Comparison of ENCODE assay signal across 19 mouse cellular contexts in genomic region chr17:71491332-71491686, GRCm38 (mm10). TPM values are rescaled to one million over a fixed set of nuclear protein-coding genes. Genes with fewer than 3 reads are reported as not detected.
DNase-seq lines count a peak whose midpoint lies in the region; ATAC-seq and TF ChIP-seq lines count a peak whose summit lies in the region.
"Had no signal": no experiment of that assay in that cellular context is flagged by ENCODE, and none has a peak within 500 bp of the region (broad histone marks: within the 10 kb centered on the region; RNA-seq: fewer than 3 reads in every experiment).

No protein-coding gene starts in this region.

- no peak for TF ChIP-seq CTCF in kidney, adult 2 months (conservative IDR thresholded peaks at IDR 0.05; ENCODE audit: insufficient read depth, insufficient read length, low read depth, low read length)
- no peak for TF ChIP-seq CTCF in liver, postnatal 0 days (IDR thresholded peaks at IDR 0.05; ENCODE audit: low read depth)
- TF ChIP-seq CTCF in layer of hippocampus, adult 2 months (conservative IDR thresholded peaks at IDR 0.05) = no peak

- H3K9ac ChIP-seq in lung, embryonic 15.5 days = no peak overlapping the region
- no peak overlapping the region for H3K9ac ChIP-seq in intestine, embryonic 16.5 days (ENCODE audit: low read depth, low read length)
- H3K9ac ChIP-seq in liver, postnatal 0 days (replicated peaks) = no peak overlapping the region
- H3K9ac ChIP-seq: forebrain, embryonic 12.5 days; limb, embryonic 15.5 days had no signal

- no peaks in the 10 kb centered on the region for H3K27me3 ChIP-seq in kidney, adult 2 months (replicated peaks; ENCODE audit: control insufficient read depth, insufficient read depth, low read length)
- no peaks in the 10 kb centered on the region for H3K27me3 ChIP-seq in lung, embryonic 15.5 days
- no peaks in the 10 kb centered on the region for H3K27me3 ChIP-seq in intestine, embryonic 16.5 days (replicated peaks; ENCODE audit: control insufficient read depth, insufficient read depth, low read length)
- no peaks in the 10 kb centered on the region for H3K27me3 ChIP-seq in liver, postnatal 0 days (ENCODE audit: insufficient read depth, low read length)
- H3K27me3 ChIP-seq: CH12.LX; forebrain, embryonic 12.5 days; limb, embryonic 15.5 days; megakaryocyte, embryonic 14.5 days had no signal

- intact Hi-C loops in heart, postnatal 14 days (cut with DNase I) = no loop called here

- peaks cover 3% of the 10 kb centered on the region; the same call in 1 of the 2 replicates for H3K4me1 ChIP-seq in kidney, adult 2 months (ENCODE audit: control insufficient read depth, insufficient read depth, low read length)
- peaks cover 6% of the 10 kb centered on the region; the same call in 1 of the 2 replicates for H3K4me1 ChIP-seq in lung, embryonic 15.5 days
- no peaks in the 10 kb centered on the region for H3K4me1 ChIP-seq in intestine, embryonic 16.5 days (ENCODE audit: control insufficient read depth, insufficient read depth, low read length)
- H3K4me1 ChIP-seq in liver, postnatal 0 days (ENCODE audit: insufficient read depth) = peaks cover 12% of the 10 kb centered on the region
- H3K4me1 ChIP-seq: forebrain, embryonic 12.5 days had no signal

- peak; percentile 33 for DNase-seq in kidney, adult 2 months
- no peak for DNase-seq in kidney, postnatal 25 days
- no peak for DNase-seq in lung, postnatal 36 days
- no peak for DNase-seq in liver, postnatal 0 days
- DNase-seq in heart, postnatal 14 days = no peak
- no peak for DNase-seq in layer of hippocampus, adult 2 months (ENCODE audit: low spot score in 2 of 2)
- DNase-seq: adrenal gland, adult 2 months; cerebellum, adult 11-12 months; cerebellum, postnatal 25 days; layer of hippocampus, postnatal 36 days had no signal

- H3K4me3 ChIP-seq in kidney, adult 2 months (ENCODE audit: insufficient read depth, low read depth, low read length) = no peak overlapping the region
- no peak overlapping the region for H3K4me3 ChIP-seq in lung, embryonic 15.5 days
- no peak overlapping the region for H3K4me3 ChIP-seq in intestine, embryonic 16.5 days (ENCODE audit: low read length)
- no peak overlapping the region for H3K4me3 ChIP-seq in liver, postnatal 0 days (ENCODE audit: low read depth, low read length)
- no peak overlapping the region for H3K4me3 ChIP-seq in layer of hippocampus, adult 2 months
- H3K4me3 ChIP-seq: forebrain, embryonic 12.5 days; limb, embryonic 15.5 days; megakaryocyte, embryonic 14.5 days had no signal

- no peak for TF ChIP-seq EP300 in liver, postnatal 0 days (IDR thresholded peaks at IDR 0.05; ENCODE audit: low read depth)

- no peak overlapping the region for H3K4me2 ChIP-seq in lung, embryonic 15.5 days
- no peak overlapping the region; the same call in 1 of the 2 replicates for H3K4me2 ChIP-seq in intestine, embryonic 16.5 days (ENCODE audit: low read depth, low read length)
- H3K4me2 ChIP-seq in liver, postnatal 0 days (ENCODE audit: low read depth, low read length) = peak overlapping the region; percentile 45; the same call in 1 of the 2 replicates
- H3K4me2 ChIP-seq: forebrain, embryonic 12.5 days; heart, embryonic 11.5 days; limb, embryonic 15.5 days had no signal

- no peaks in the 10 kb centered on the region for H3K36me3 ChIP-seq in kidney, adult 2 months (ENCODE audit: control insufficient read depth, insufficient read depth, low read length)
- peaks cover 20% of the 10 kb centered on the region for H3K36me3 ChIP-seq in lung, embryonic 15.5 days
- H3K36me3 ChIP-seq in intestine, embryonic 16.5 days (ENCODE audit: control insufficient read depth, insufficient read depth, low read length) = peaks cover 5% of the 10 kb centered on the region
- peaks cover 6% of the 10 kb centered on the region for H3K36me3 ChIP-seq in liver, postnatal 0 days (replicated peaks; ENCODE audit: insufficient read depth, low read length)

- H3K9me3 ChIP-seq in lung, embryonic 15.5 days = no peaks in the 10 kb centered on the region
- no peaks in the 10 kb centered on the region for H3K9me3 ChIP-seq in intestine, embryonic 16.5 days (ENCODE audit: control insufficient read depth, low read length)
- H3K9me3 ChIP-seq in liver, postnatal 0 days (ENCODE audit: low read length) = no peaks in the 10 kb centered on the region
- H3K9me3 ChIP-seq: forebrain, embryonic 12.5 days; limb, embryonic 15.5 days had no signal

- no peak for TF ChIP-seq POLR2A in kidney, adult 2 months (IDR thresholded peaks at IDR 0.05; ENCODE audit: low read depth, low read length)

- 39% methylated on average over 4 of the region's 4 CpGs for WGBS in kidney, adult 2 months
- 37% methylated on average over 4 of the region's 4 CpGs for WGBS in lung, embryonic 15.5 days
- WGBS in intestine, embryonic 16.5 days = 35% methylated on average over 4 of the region's 4 CpGs
- 40% methylated on average over 4 of the region's 4 CpGs for WGBS in liver, postnatal 0 days (ENCODE audit: insufficient replicate concordance)

- no peak overlapping the region for H3K27ac ChIP-seq in kidney, adult 2 months (ENCODE audit: insufficient read depth, low read depth, low read length)
- peak overlapping the region; percentile 80 for H3K27ac ChIP-seq in lung, embryonic 15.5 days
- H3K27ac ChIP-seq in intestine, embryonic 16.5 days (ENCODE audit: low read length) = no peak overlapping the region
- H3K27ac ChIP-seq in liver, postnatal 0 days (ENCODE audit: low read depth) = peak overlapping the region; percentile 78
- no peak overlapping the region for H3K27ac ChIP-seq in layer of hippocampus, adult 2 months
- H3K27ac ChIP-seq: forebrain, embryonic 12.5 days; limb, embryonic 15.5 days had no signal

- ATAC-seq in lung, embryonic 15.5 days (ENCODE audit: borderline replicate concordance, extremely low read depth, low FRiP score, low TSS enrichment) = no peak
- peak; percentile 71 for ATAC-seq in intestine, embryonic 16.5 days
- peak; percentile 14; the same call in 1 of the 2 replicates for ATAC-seq in liver, postnatal 0 days
- ATAC-seq: hindbrain, embryonic 16.5 days; midbrain, embryonic 16.5 days had no signal

RNA-seq across cellular contexts. Expression of gene Smchd1, which starts 16.2 kb away (rescaled TPM):
- 5.6 and 6.8 TPM in 2 replicates for polyA plus RNA-seq in kidney, adult 2 months (2012; rRNA removed)
- 62.4 and 68.3 TPM in 2 replicates for polyA plus RNA-seq in lung, embryonic 15.5 days (2015; fragmentation: Nextera tagmentation; extraction: Ambion mirVana)
- polyA plus RNA-seq in intestine, embryonic 16.5 days (2015; fragmentation: Nextera tagmentation; extraction: Ambion mirVana) = 30.5 and 35.0 TPM in 2 replicates
- polyA plus RNA-seq in liver, postnatal 0 days (2015; fragmentation: Nextera tagmentation; extraction: Ambion mirVana) = 21.4 and 25.7 TPM in 2 replicates
- 10 to 100 TPM; 22.0 to 29.0 TPM for total RNA-seq in heart, postnatal 14 days (2021)
- total RNA-seq in layer of hippocampus, adult 2 months (2021) = 10 to 100 TPM; 34.6 to 40.0 TPM

RNA-seq across cellular contexts. Expression of gene Gm4707, which starts 31.6 kb away (rescaled TPM):
- polyA plus RNA-seq in kidney, adult 2 months (2012; rRNA removed) = 0.22 and 0.29 TPM in 2 replicates
- polyA plus RNA-seq in lung, embryonic 15.5 days (2015; fragmentation: Nextera tagmentation; extraction: Ambion mirVana) = 2.9 and 3.9 TPM in 2 replicates
- 1.2 and 1.8 TPM in 2 replicates for polyA plus RNA-seq in intestine, embryonic 16.5 days (2015; fragmentation: Nextera tagmentation; extraction: Ambion mirVana)
- polyA plus RNA-seq in liver, postnatal 0 days (2015; fragmentation: Nextera tagmentation; extraction: Ambion mirVana) = 0.45 and 0.51 TPM in 2 replicates
- total RNA-seq in heart, postnatal 14 days (2021) = 1 to 10 TPM in 1 of 2 experiments, under 1 TPM in 1; 0.88 to 1.6 TPM
- total RNA-seq in layer of hippocampus, adult 2 months (2021) = 1 to 10 TPM; 1.3 to 2.6 TPM

RNA-seq across cellular contexts. Expression of gene Ndc80, which starts 35.3 kb away (rescaled TPM):
- 0.03 TPM in 1 of 2 replicates, not detected in the other for polyA plus RNA-seq in kidney, adult 2 months (2012; rRNA removed)
- polyA plus RNA-seq in lung, embryonic 15.5 days (2015; fragmentation: Nextera tagmentation; extraction: Ambion mirVana) = 57.4 and 59.4 TPM in 2 replicates
- polyA plus RNA-seq in intestine, embryonic 16.5 days (2015; fragmentation: Nextera tagmentation; extraction: Ambion mirVana) = 30.4 and 33.7 TPM in 2 replicates
- 16.3 and 17.7 TPM in 2 replicates for polyA plus RNA-seq in liver, postnatal 0 days (2015; fragmentation: Nextera tagmentation; extraction: Ambion mirVana)
- total RNA-seq in heart, postnatal 14 days (2021) = 1 to 10 TPM; 2.4 to 4.1 TPM
- under 1 TPM; 0.49 to 0.90 TPM for total RNA-seq in layer of hippocampus, adult 2 months (2021)
- polyA plus RNA-seq: adrenal gland, adult 2 months had no signal

Comparison
In these comparisons a context has a peak if more than half of its experiments do, and no peak if none do; other contexts are left out.
1. H3K27ac ChIP-seq: peak in lung, embryonic 15.5 days (single experiment) and liver, postnatal 0 days (single experiment); none in kidney, adult 2 months (single experiment), intestine, embryonic 16.5 days (single experiment) and layer of hippocampus, adult 2 months (single experiment).
2. RNA of gene Ndc80, which starts 35.3 kb away (polyA plus RNA-seq): 57.4 to 59.4 TPM in lung, embryonic 15.5 days, 30.4 to 33.7 TPM in intestine, embryonic 16.5 days and 16.3 to 17.7 TPM in liver, postnatal 0 days; 0.03 TPM in kidney, adult 2 months; every median in the first group is over 10 times any median in the second.